Mouse (Mus musculus): ENCODE results near the gene Ctdsp1. TPM values are rescaled to one million over a fixed set of nuclear protein-coding genes. Genes with fewer than 3 reads are reported as not detected.

Ctdsp1 gene
- total and polyA plus RNA-seq, 2 experiments from 2014 or later, result 10.8 to 24.7 TPM

DNA sequence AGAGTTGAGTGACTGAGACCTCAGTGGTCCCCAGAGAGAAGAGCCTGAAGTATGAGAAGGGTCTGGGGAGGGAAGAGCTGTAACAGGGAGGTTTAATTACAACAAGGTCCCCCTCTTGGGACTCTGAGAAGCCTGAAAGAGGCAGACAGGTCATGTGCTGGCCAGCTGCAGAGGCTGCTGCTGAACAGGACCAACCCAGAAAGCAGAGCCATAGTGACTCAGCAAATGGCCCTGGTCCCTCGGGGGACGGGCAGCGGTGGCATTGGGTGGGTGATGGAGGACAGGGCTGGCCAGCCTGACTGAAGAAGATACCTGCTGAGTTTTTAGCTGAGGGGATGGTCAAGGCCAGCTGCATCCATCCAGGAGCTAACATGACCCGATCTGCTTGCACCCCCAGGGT is 14.9 kb upstream of the Ctdsp1 start:
- H3K4me2 ChIP-seq (ENCODE audit: low read depth), result no peak overlapping the region
- H3K4me1 ChIP-seq (ENCODE audit: insufficient read depth), result no peaks in the 10 kb centered on the region
- no peak overlapping the region for H3K9ac ChIP-seq
- 88% methylated on average over 4 of the region's 4 CpGs for WGBS
- no peak for TF ChIP-seq CTCF (IDR thresholded peaks at IDR 0.05; ENCODE audit: low read depth)
- ATAC-seq, result no peak
- H3K9me3 ChIP-seq (ENCODE audit: low read length), result no peaks in the 10 kb centered on the region
- H3K36me3 ChIP-seq (ENCODE audit: insufficient read depth), result no peaks in the 10 kb centered on the region
- H3K27me3 ChIP-seq (ENCODE audit: insufficient read depth, low read length), result no peaks in the 10 kb centered on the region
- H3K4me3 ChIP-seq (ENCODE audit: low read depth, low read length), result no peak overlapping the region
- H3K27ac ChIP-seq (ENCODE audit: low read depth, low read length), result no peak overlapping the region
- no peak for DNase-seq

- Histone ChIP-seq H3K4me2 (ENCODE audit: low read depth) (no peak overlapping the region), H3K4me1 (ENCODE audit: insufficient read depth) (no peaks in the 10 kb centered on the region), H3K27me3 (ENCODE audit: insufficient read depth, low read length) (no peaks in the 10 kb centered on the region), H3K27ac (ENCODE audit: low read depth, low read length) (no peak overlapping the region), H3K4me3 (ENCODE audit: low read depth, low read length) (no peak overlapping the region), H3K9ac (no peak overlapping the region), H3K9me3 (ENCODE audit: low read length) (no peaks in the 10 kb centered on the region), H3K36me3 (ENCODE audit: insufficient read depth) (no peaks in the 10 kb centered on the region)
- no peak for TF ChIP-seq CTCF (IDR thresholded peaks at IDR 0.05; ENCODE audit: low read depth)
- WGBS, result 83% methylated on average over 7 of the region's 7 CpGs
- ATAC-seq (no peak), DNase-seq (no peak)
Observed at GRCm38 (mm10) chr1:74379058-74379504, 12.2 kb upstream of the Ctdsp1 start.

DNA sequence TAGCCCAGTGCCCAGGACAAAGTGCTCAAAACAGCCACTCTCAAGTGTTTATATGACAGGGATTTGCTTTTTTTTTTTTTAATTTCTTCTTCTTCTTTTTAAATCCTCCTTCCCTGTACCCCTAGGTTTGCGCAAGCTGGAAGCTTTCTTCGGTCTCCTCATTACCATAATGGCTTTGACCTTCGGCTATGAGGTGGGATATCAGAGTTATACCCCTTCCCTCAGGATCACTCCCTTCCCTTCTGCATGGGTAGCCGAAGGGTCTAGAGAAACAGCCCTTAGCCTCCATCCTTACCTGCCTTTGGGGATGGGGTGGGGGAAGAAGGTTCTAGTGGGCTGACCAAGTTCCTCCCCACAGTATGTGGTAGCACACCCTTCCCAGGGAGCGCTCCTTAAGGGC is 10.8 kb upstream of the Ctdsp1 start:
- no peak overlapping the region for H3K4me3 ChIP-seq (ENCODE audit: low read depth, low read length)
- H3K27me3 ChIP-seq (ENCODE audit: insufficient read depth, low read length), result no peaks in the 10 kb centered on the region
- H3K4me2 ChIP-seq (ENCODE audit: low read depth), result no peak overlapping the region
- ATAC-seq, result no peak
- no peaks in the 10 kb centered on the region for H3K36me3 ChIP-seq (ENCODE audit: insufficient read depth)
- DNase-seq, result no peak
- H3K9ac ChIP-seq, result no peak overlapping the region
- H3K27ac ChIP-seq (ENCODE audit: low read depth, low read length), result no peak overlapping the region
- no peaks in the 10 kb centered on the region for H3K9me3 ChIP-seq (ENCODE audit: low read length)
- 85% methylated on average over 5 of the region's 5 CpGs for WGBS
- TF ChIP-seq CTCF (IDR thresholded peaks at IDR 0.05; ENCODE audit: low read depth), result no peak
- no peaks in the 10 kb centered on the region for H3K4me1 ChIP-seq (ENCODE audit: insufficient read depth)

- WGBS, result 91% methylated on average over 10 of the region's 10 CpGs
- no peaks in the 10 kb centered on the region for H3K36me3 ChIP-seq (ENCODE audit: insufficient read depth)
- TF ChIP-seq CTCF (IDR thresholded peaks at IDR 0.05; ENCODE audit: low read depth), result no peak
- no peaks in the 10 kb centered on the region for H3K27me3 ChIP-seq (ENCODE audit: insufficient read depth, low read length)
- ATAC-seq, result no peak
- no peak overlapping the region for H3K9ac ChIP-seq
- no peak overlapping the region for H3K4me2 ChIP-seq (ENCODE audit: low read depth)
- DNase-seq, result no peak
- H3K9me3 ChIP-seq (ENCODE audit: low read length), result no peaks in the 10 kb centered on the region
- no peaks in the 10 kb centered on the region for H3K4me1 ChIP-seq (ENCODE audit: insufficient read depth)
- H3K4me3 ChIP-seq (ENCODE audit: low read depth, low read length), result no peak overlapping the region
- no peak overlapping the region for H3K27ac ChIP-seq (ENCODE audit: low read depth, low read length)
Observed at GRCm38 (mm10) chr1:74381588-74382021, 9.7 kb upstream of the Ctdsp1 start.

DNA sequence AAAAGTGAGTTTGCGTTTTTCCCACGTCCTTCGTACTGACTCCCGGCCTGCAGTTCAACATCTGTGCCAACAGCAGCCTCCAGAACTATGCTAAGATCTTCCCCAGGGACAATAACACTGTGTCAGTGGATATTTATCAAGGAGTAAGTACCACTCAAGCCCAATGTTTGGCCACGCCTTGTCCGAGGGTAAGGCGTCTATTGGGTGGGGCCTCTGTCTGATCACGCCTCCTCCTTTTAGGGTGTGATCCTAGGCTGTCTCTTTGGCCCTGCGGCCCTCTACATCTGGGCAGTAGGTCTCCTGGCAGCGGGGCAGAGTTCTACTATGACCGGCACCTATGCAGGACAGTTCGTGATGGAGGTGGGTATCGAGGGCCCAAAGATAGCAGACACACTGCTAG is 7.9 kb upstream of the Ctdsp1 start:
- H3K36me3 ChIP-seq (ENCODE audit: insufficient read depth), result no peaks in the 10 kb centered on the region
- H3K9me3 ChIP-seq (ENCODE audit: low read length), result no peaks in the 10 kb centered on the region
- H3K9ac ChIP-seq, result no peak overlapping the region
- H3K27me3 ChIP-seq (ENCODE audit: insufficient read depth, low read length), result no peaks in the 10 kb centered on the region
- no peak overlapping the region for H3K4me2 ChIP-seq (ENCODE audit: low read depth)
- DNase-seq (no peak), ATAC-seq (no peak)
- H3K27ac ChIP-seq (ENCODE audit: low read depth, low read length), result no peak overlapping the region
- H3K4me1 ChIP-seq (ENCODE audit: insufficient read depth), result no peaks in the 10 kb centered on the region
- TF ChIP-seq CTCF (IDR thresholded peaks at IDR 0.05; ENCODE audit: low read depth), result no peak
- WGBS, result 92% methylated on average over 13 of the region's 13 CpGs
- no peak overlapping the region for H3K4me3 ChIP-seq (ENCODE audit: low read depth, low read length)

DNA sequence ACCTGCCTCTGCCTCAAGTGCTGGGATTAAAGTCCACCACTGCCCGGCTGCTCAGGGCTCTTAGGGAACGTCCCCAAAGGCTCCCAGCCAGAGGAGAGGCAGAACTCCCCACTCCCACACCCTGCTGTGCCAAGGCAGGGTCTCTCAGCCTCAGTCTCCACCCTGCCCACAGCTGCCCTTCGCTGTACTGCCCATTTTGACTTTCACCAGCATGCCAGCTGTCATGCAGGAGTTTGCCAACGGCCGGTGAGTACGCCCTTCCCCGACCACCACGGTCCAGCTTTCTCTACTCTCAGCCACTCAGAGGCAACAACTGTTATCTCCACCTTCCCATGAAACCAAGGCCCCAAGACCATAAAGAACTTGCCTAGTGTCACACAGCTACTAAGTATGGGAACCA is 6.8 kb upstream of the Ctdsp1 start:
- no peak for TF ChIP-seq CTCF (IDR thresholded peaks at IDR 0.05; ENCODE audit: low read depth)
- Histone ChIP-seq H3K4me2 (ENCODE audit: low read depth) (no peak overlapping the region), H3K27ac (ENCODE audit: low read depth, low read length) (no peak overlapping the region), H3K36me3 (ENCODE audit: insufficient read depth) (no peaks in the 10 kb centered on the region), H3K4me3 (ENCODE audit: low read depth, low read length) (no peak overlapping the region), H3K9ac (no peak overlapping the region), H3K4me1 (ENCODE audit: insufficient read depth) (no peaks in the 10 kb centered on the region), H3K9me3 (ENCODE audit: low read length) (no peaks in the 10 kb centered on the region), H3K27me3 (ENCODE audit: insufficient read depth, low read length) (no peaks in the 10 kb centered on the region)
- ATAC-seq, result no peak
- no peak for DNase-seq
- 85% methylated on average over 8 of the region's 8 CpGs for WGBS

DNA sequence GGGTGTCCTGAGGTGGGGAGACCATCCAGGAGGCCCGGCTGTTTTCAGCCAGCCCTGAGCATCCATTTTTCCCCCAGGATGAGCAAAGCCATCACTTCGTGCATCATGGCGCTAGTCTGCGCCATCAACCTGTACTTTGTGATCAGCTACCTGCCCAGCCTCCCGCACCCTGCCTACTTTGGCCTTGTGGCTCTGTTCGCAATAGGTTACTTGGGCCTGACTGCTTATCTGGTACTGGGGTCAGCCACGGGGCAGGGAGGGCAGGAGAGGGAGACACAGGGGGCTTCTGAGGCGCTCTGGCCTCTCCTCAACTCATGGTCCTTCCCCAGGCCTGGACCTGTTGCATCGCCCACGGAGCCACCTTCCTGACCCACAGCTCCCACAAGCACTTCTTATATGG is 6.2 kb upstream of the Ctdsp1 start:
- TF ChIP-seq CTCF (IDR thresholded peaks at IDR 0.05; ENCODE audit: low read depth), result no peak
- Histone ChIP-seq H3K27me3 (ENCODE audit: insufficient read depth, low read length) (no peaks in the 10 kb centered on the region), H3K9ac (no peak overlapping the region), H3K4me1 (ENCODE audit: insufficient read depth) (no peaks in the 10 kb centered on the region), H3K9me3 (ENCODE audit: low read length) (no peaks in the 10 kb centered on the region), H3K4me2 (ENCODE audit: low read depth) (no peak overlapping the region), H3K4me3 (ENCODE audit: low read depth, low read length) (no peak overlapping the region), H3K36me3 (ENCODE audit: insufficient read depth) (no peaks in the 10 kb centered on the region), H3K27ac (ENCODE audit: low read depth, low read length) (no peak overlapping the region)
- 95% methylated on average over 10 of the region's 10 CpGs for WGBS
- DNase-seq (no peak), ATAC-seq (no peak)

- Histone ChIP-seq H3K9ac (no peak overlapping the region), H3K27me3 (ENCODE audit: insufficient read depth, low read length) (0 out of 2 replicates have a peak, but pooled peaks cover 3% of the 10 kb centered on the region), H3K9me3 (ENCODE audit: low read length) (no peaks in the 10 kb centered on the region), H3K4me3 (ENCODE audit: low read depth, low read length) (no peak overlapping the region), H3K4me2 (ENCODE audit: low read depth) (no peak overlapping the region), H3K36me3 (ENCODE audit: insufficient read depth) (no peaks in the 10 kb centered on the region), H3K27ac (ENCODE audit: low read depth, low read length) (no peak overlapping the region), H3K4me1 (ENCODE audit: insufficient read depth) (no peaks in the 10 kb centered on the region)
- 85% methylated on average over 8 of the region's 8 CpGs for whole genome bisulfite sequencing
- ATAC-seq, result no peak
- no peak for DNase-seq
- no peak for TF ChIP-seq CTCF (IDR thresholded peaks at IDR 0.05; ENCODE audit: low read depth)
Observed at GRCm38 (mm10) chr1:74385531-74385930, 5.8 kb upstream of the Ctdsp1 start.
